Mouse (Mus musculus) testis, adult 2 months (tissue): ENCODE results near the gene Il12rb1.

ENCODE experiments used
- CTCF ChIP-seq: fragments of 200-500 bp; IDR thresholded peaks from 2 replicates; pipeline ENCODE4 v1.5.1; 2012; ENCODE audit warnings: low read depth, mild to moderate bottlenecking, inconsistent platforms, low read length, moderate library complexity; ENCODE audit not compliant: control insufficient read depth, insufficient read depth, insufficient replicate concordance
- POLR2A ChIP-seq: fragments of 200-500 bp; IDR thresholded peaks from 2 replicates; pipeline ENCODE4 v1.6.1; 2012; ENCODE audit warnings: low read depth, mild to moderate bottlenecking, inconsistent platforms, low read length, moderate library complexity; ENCODE audit not compliant: control insufficient read depth

DNA sequence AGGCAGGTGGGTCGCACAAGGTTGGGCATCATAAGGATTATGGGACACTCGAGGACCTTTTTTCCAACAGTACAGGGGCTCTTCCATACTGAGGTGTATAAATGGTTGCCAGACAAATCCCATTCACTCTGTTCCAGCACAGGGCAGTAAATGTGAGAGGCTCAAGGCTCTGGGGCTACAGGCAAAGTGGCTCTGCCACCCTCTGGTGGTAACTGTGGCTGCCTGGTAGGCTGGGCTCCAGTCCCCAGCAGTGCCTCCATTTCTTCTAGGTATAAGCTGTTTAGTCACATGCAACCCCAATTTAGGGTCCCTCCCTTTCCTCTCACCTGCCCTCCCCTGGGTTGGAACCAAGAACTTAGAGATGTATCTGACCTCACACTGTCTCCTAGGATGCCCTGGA, 12.9 kb upstream of the Il12rb1 start:
- TF ChIP-seq CTCF (no peak), POLR2A (no peak)
